Mouse (Mus musculus) CH12.LX (cell line): Measurements from ENCODE around the gene Ppp2r5c. TPM values are rescaled to one million over a fixed set of nuclear protein-coding genes. Genes with fewer than 3 reads are reported as not detected.

Experiments
- DNase-seq: peaks from one replicate; pipeline ENCODE4 v3.0.0-alpha.2; 2013; ENCODE audit errors: extremely low read depth
- H3K27ac ChIP-seq: 2 replicates; pipeline ENCODE4 v1.5.1; 2012; ENCODE audit warnings: low read depth, mild to moderate bottlenecking, control low read depth, moderate library complexity; ENCODE audit not compliant: insufficient read depth
- H3K27me3 ChIP-seq: replicated peaks from 2 replicates; pipeline ENCODE3; 2012; ENCODE audit warnings: inconsistent platforms
- H3K36me3 ChIP-seq, 2 experiments: replicated peaks in 1 of 2; 2 replicates each; pipeline versions ENCODE3 to v1.6.1; 2012; ENCODE audit warnings: inconsistent platforms in 1 of 2, low read length in 1 of 2, mild to moderate bottlenecking in 1 of 2, mixed read lengths in 1 of 2, moderate library complexity in 1 of 2; ENCODE audit not compliant: control insufficient read depth in 1 of 2, insufficient read depth in 1 of 2
- H3K4me1 ChIP-seq, 2 experiments: 2 replicates each; pipeline ENCODE4 v1.6.1; 2012; ENCODE audit warnings: inconsistent platforms in 1 of 2, moderate library complexity in 1 of 2; ENCODE audit not compliant: insufficient read depth in 2 of 2, control insufficient read depth in 1 of 2
- H3K4me2 ChIP-seq: 2 replicates; pipeline ENCODE4 v1.6.1; 2012; ENCODE audit warnings: low read depth, mild to moderate bottlenecking, control low read depth; ENCODE audit not compliant: poor library complexity, insufficient read depth, severe bottlenecking
- H3K4me3 ChIP-seq, 3 experiments: fragments of 150-350 bp in 1 of 3; sonication (generic) in 1 of 3; replicated peaks in 1 of 3; 2 replicates each; pipeline versions ENCODE3 to v1.5.1; 2011 to 2012; ENCODE audit warnings: low read depth in 2 of 3, low read length in 2 of 3, mild to moderate bottlenecking in 2 of 3, moderate library complexity in 2 of 3, control low read depth in 1 of 3, improper control_type of control experiment in 1 of 3, inconsistent platforms in 1 of 3, mixed read lengths in 1 of 3; ENCODE audit not compliant: poor library complexity in 1 of 3
- H3K79me2 ChIP-seq: replicated peaks from 2 replicates; pipeline ENCODE4 v1.6.1; 2012; ENCODE audit warnings: mild to moderate bottlenecking, moderate library complexity; ENCODE audit not compliant: control insufficient read depth, poor library complexity, insufficient read depth, severe bottlenecking; ENCODE audit errors: extremely low read depth
- H3K9ac ChIP-seq: 2 replicates; pipeline ENCODE4 v1.6.1; 2012; ENCODE audit warnings: low read depth, mild to moderate bottlenecking, control low read depth, moderate library complexity; ENCODE audit not compliant: insufficient read depth
- H3K9me3 ChIP-seq: replicated peaks from 2 replicates; pipeline ENCODE3; 2012; ENCODE audit warnings: low read length, inconsistent platforms, mixed read lengths
- CHD1 ChIP-seq: IDR thresholded peaks from 2 replicates; pipeline ENCODE4 v1.6.1; 2012; ENCODE audit warnings: low read depth, low read length, improper control_type of control experiment, inconsistent platforms
- CHD2 ChIP-seq: IDR thresholded peaks from 2 replicates; pipeline ENCODE4 v1.6.1; 2011; ENCODE audit warnings: low read length, improper control_type of control experiment
- CTCF ChIP-seq, 2 experiments: IDR thresholded peaks in 1 of 2; conservative IDR thresholded peaks in 1 of 2; 2 replicates each; pipeline ENCODE4 v1.5.1; 2011 to 2012; ENCODE audit warnings: low read depth in 2 of 2, low read length in 2 of 2, improper control_type of control experiment in 1 of 2, inconsistent platforms in 1 of 2, mild to moderate bottlenecking in 1 of 2, moderate library complexity in 1 of 2
- E2F4 ChIP-seq: IDR thresholded peaks from 2 replicates; pipeline ENCODE4 v1.6.1; 2011; ENCODE audit warnings: low read depth, low read length, improper control_type of control experiment; ENCODE audit not compliant: insufficient replicate concordance
- ELF1 ChIP-seq: IDR thresholded peaks from 2 replicates; pipeline ENCODE4 v1.6.1; 2014; ENCODE audit warnings: low read depth, mild to moderate bottlenecking, inconsistent platforms, low read length, improper control_type of control experiment
- EP300 ChIP-seq: IDR thresholded peaks from 2 replicates; pipeline ENCODE4 v1.6.1; 2011; ENCODE audit warnings: low read length, improper control_type of control experiment
- ETS1 ChIP-seq: conservative IDR thresholded peaks from 2 replicates; pipeline ENCODE4 v1.6.1; 2012; ENCODE audit warnings: low read depth, mild to moderate bottlenecking, inconsistent platforms, low read length, improper control_type of control experiment, moderate library complexity
- KAT2A ChIP-seq: IDR thresholded peaks from 2 replicates; pipeline ENCODE4 v1.6.1; 2012; ENCODE audit warnings: low read length, improper control_type of control experiment, inconsistent platforms; ENCODE audit not compliant: insufficient replicate concordance
- MAZ ChIP-seq: IDR thresholded peaks from 2 replicates; pipeline ENCODE4 v1.6.1; 2012; ENCODE audit warnings: low read depth, mild to moderate bottlenecking, inconsistent platforms, low read length, improper control_type of control experiment, moderate library complexity
- MEF2A ChIP-seq: IDR thresholded peaks from 2 replicates; pipeline ENCODE4 v1.6.1; 2014; ENCODE audit warnings: low read depth, mild to moderate bottlenecking, inconsistent platforms, low read length, improper control_type of control experiment, borderline replicate concordance
- MXI1 ChIP-seq: IDR thresholded peaks from 2 replicates; pipeline ENCODE4 v1.6.1; 2011; ENCODE audit warnings: mild to moderate bottlenecking, low read depth, low read length, improper control_type of control experiment
- NELFE ChIP-seq: IDR thresholded peaks from 2 replicates; pipeline ENCODE4 v1.6.1; 2011; ENCODE audit warnings: low read depth, low read length, improper control_type of control experiment
- NRF1 ChIP-seq: IDR thresholded peaks from 2 replicates; pipeline ENCODE4 v1.6.1; 2014; ENCODE audit warnings: low read depth, mild to moderate bottlenecking, inconsistent platforms, low read length, improper control_type of control experiment, moderate library complexity
- POLR2A ChIP-seq: IDR thresholded peaks from 2 replicates; pipeline ENCODE4 v1.6.1; 2011; ENCODE audit warnings: low read depth, mild to moderate bottlenecking, improper control_type of control experiment, low read length
- POLR2AphosphoS2 ChIP-seq: IDR thresholded peaks from 2 replicates; pipeline ENCODE4 v1.6.1; 2011; ENCODE audit warnings: low read depth, low read length, improper control_type of control experiment
- RAD21 ChIP-seq: IDR thresholded peaks from 2 replicates; pipeline ENCODE4 v1.6.1; 2011; ENCODE audit warnings: low read depth, mild to moderate bottlenecking, low read length, improper control_type of control experiment, moderate library complexity
- RCOR1 ChIP-seq: conservative IDR thresholded peaks from 2 replicates; pipeline ENCODE4 v1.6.1; 2012; ENCODE audit warnings: low read depth, mild to moderate bottlenecking, inconsistent platforms, low read length, improper control_type of control experiment
- SIN3A ChIP-seq: IDR thresholded peaks from 2 replicates; pipeline ENCODE4 v1.6.1; 2012; ENCODE audit warnings: low read length, improper control_type of control experiment, inconsistent platforms
- SMC3 ChIP-seq: IDR thresholded peaks from 2 replicates; pipeline ENCODE4 v1.6.1; 2011; ENCODE audit warnings: low read depth, low read length, improper control_type of control experiment
- TBP ChIP-seq: conservative IDR thresholded peaks from 2 replicates; pipeline ENCODE4 v1.6.1; 2011; ENCODE audit warnings: low read depth, low read length, improper control_type of control experiment
- ZC3H11A ChIP-seq: IDR thresholded peaks from 2 replicates; pipeline ENCODE4 v1.6.1; 2012; ENCODE audit warnings: low read depth, mild to moderate bottlenecking, inconsistent platforms, low read length, improper control_type of control experiment
- ZKSCAN1 ChIP-seq: IDR thresholded peaks from 2 replicates; pipeline ENCODE4 v1.6.1; 2012; ENCODE audit warnings: low read depth, inconsistent platforms, low read length, improper control_type of control experiment, borderline replicate concordance
- ZMIZ1 ChIP-seq: IDR thresholded peaks from 2 replicates; pipeline ENCODE4 v1.6.1; 2012; ENCODE audit warnings: low read depth, mild to moderate bottlenecking, inconsistent platforms, low read length, improper control_type of control experiment
- dilution Hi-C: fragments of 300-500 bp; cut with MboI; formaldehyde crosslinking; loops from 2 replicates; pipeline ENCODE4 v1.14.3; 2020; ENCODE audit warnings: low sequenced_read_pairs; ENCODE audit not compliant: extremely low pct_unique_long_range_greater_than_20kb, extremely low pct_ligation_motif_present
- in situ Hi-C: fragments of 300-500 bp; cut with MboI; formaldehyde crosslinking; loops from 3 replicates; pipeline ENCODE4 v1.14.3; 2019; ENCODE audit warnings: low sequenced_read_pairs, low pct_ligation_motif_present, low pct_unique_long_range_greater_than_20kb, mixed read lengths
- polyA plus RNA-seq: library from polyadenylated mRNA; unstranded; fragments of >175 nt; gene quantifications from 2 replicates; pipeline ENCODE4 v1.2.1, GENCODE M21; 2012; ENCODE audit warnings: low read depth; ENCODE audit not compliant: insufficient read length
- total RNA-seq, 2 experiments: library from RNA; depleted of rRNA; stranded (reverse); fragments of 300-350 nt in 1 of 2; fragments of >200 nt in 1 of 2; gene quantifications; 2 replicates each; pipeline ENCODE4 v1.2.3; 2012 to 2014

Gene Ppp2r5c
- total and polyA plus RNA-seq, 3 experiments, result 71.6 to 111 (median 97.7) TPM

- Histone ChIP-seq H3K27me3 (no peaks in the 10 kb centered on the region), H3K9ac (no peak overlapping the region), H3K36me3 (peaks cover 21 to 72% of the 10 kb centered on the region in 2 experiments), H3K9me3 (no peaks in the 10 kb centered on the region), H3K27ac (no peak overlapping the region)
- DNase-seq, result no peak
- dilution Hi-C loops (no loop called here), in situ Hi-C loops (no loop called here)
- TF ChIP-seq CTCF (conservative IDR thresholded peaks at IDR 0.05 in 1 of 2, IDR thresholded peaks at IDR 0.05 in 1 of 2; ENCODE audit: low read depth in 2 of 2, low read length in 2 of 2) (no peak), SIN3A (no peak), SMC3 (no peak), TBP (no peak), NRF1 (no peak), MXI1 (no peak), ZMIZ1 (no peak), POLR2AphosphoS2 (no peak), ZC3H11A (no peak), ZKSCAN1 (no peak), CHD2 (no peak), ELF1 (no peak), MEF2A (no peak), POLR2A (no peak), NELFE (no peak), MAZ (no peak), EP300 (no peak), RAD21 (no peak)
- TF ChIP-seq, all 38 proteins: peak for 0
- peaks cover 6 to 23% of the 10 kb centered on the region in 2 experiments; a peak in 3 of 4 replicates for H3K4me1 ChIP-seq
- no peak overlapping the region for H3K4me3 ChIP-seq
- H3K79me2 ChIP-seq, result no peaks in the 10 kb centered on the region; the same call in 1 of the 2 replicates
- no peak overlapping the region for H3K4me2 ChIP-seq
Measured at GRCm38 (mm10) chr12:110541528-110541927, 94.6 kb downstream of the Ppp2r5c start.

DNA sequence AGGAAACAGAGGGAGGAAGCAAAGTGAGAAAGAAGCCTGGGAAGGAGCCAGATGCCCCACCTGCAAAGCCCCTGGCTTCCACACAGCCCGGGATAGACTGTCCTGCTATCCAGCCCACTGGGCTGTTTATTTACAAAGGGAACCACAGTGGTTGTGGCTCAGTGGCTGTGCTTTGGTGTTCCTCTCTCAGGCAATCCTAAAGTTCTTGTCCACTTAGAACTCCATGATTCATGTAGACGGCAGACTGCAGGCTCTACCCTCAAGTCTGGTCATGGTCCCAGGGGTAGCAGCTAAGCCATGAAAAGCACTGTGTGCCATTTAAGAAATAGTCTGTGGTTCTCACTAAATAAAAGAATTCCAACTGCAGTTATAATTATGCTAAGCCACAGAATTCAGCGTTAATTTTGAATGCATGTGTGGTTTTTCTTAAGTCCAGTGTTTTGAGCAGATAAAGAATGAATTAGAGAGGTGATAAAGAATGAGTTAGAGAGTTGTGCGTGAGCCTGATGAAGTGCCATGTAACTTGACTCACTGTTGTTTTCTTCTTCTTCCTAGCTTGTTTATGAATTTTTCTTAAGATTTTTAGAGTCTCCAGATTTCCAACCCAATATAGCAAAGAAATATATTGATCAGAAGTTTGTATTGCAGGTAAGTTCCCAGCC lies 98.3 kb downstream of the Ppp2r5c start:
- Histone ChIP-seq H3K79me2 (no peaks in the 10 kb centered on the region; the same call in 1 of the 2 replicates), H3K4me3 (no peak overlapping the region), H3K4me2 (no peak overlapping the region), H3K4me1 (peaks cover 6 to 23% of the 10 kb centered on the region in 2 experiments; a peak in 3 of 4 replicates), H3K27me3 (no peaks in the 10 kb centered on the region), H3K27ac (no peak overlapping the region), H3K9me3 (no peaks in the 10 kb centered on the region), H3K9ac (no peak overlapping the region), H3K36me3 (peaks cover 47 to 86% of the 10 kb centered on the region in 2 experiments)
- no peak for DNase-seq
- in situ Hi-C loops (no loop called here), dilution Hi-C loops (no loop called here)
- no peak for TF ChIP-seq CHD1
- TF ChIP-seq MAZ, result no peak
- no peak for TF ChIP-seq RCOR1
- no peak for TF ChIP-seq SMC3
- TF ChIP-seq NRF1, result no peak
- TF ChIP-seq EP300, result no peak
- no peak for TF ChIP-seq ETS1
- TF ChIP-seq E2F4, result no peak
- TF ChIP-seq MXI1, result no peak
- TF ChIP-seq MEF2A, result no peak
- TF ChIP-seq ELF1, result no peak
- no peak for TF ChIP-seq KAT2A
